Mouse (Mus musculus) limb, embryonic 14.5 days (tissue): ENCODE data around the gene Orai3. TPM values are rescaled to one million over a fixed set of nuclear protein-coding genes. Genes with fewer than 3 reads are reported as not detected.

ENCODE experiments used
- ATAC-seq: fragments of 200-750 bp; cut with Nextera tagmentation; 2 replicates; pipeline ENCODE4 v1.8.0; 2017; ENCODE audit warnings: low read depth, moderate number of reproducible peaks, moderate TSS enrichment; ENCODE audit not compliant: low FRiP score
- DNase-seq: peaks from one replicate; pipeline ENCODE4 v3.0.0-alpha.2; 2015; ENCODE audit warnings: low spot score
- H3K27ac ChIP-seq: fragments of 300-500 bp; sonication (generic); replicated peaks from 2 replicates; pipeline ENCODE4 v1.5.1; 2014; ENCODE audit warnings: low read depth, mild to moderate bottlenecking, low read length, moderate library complexity, mixed read lengths
- H3K27me3 ChIP-seq: fragments of 300-500 bp; sonication (generic); 2 replicates; pipeline ENCODE4 v1.6.1; 2014; ENCODE audit warnings: low read length, mixed read lengths; ENCODE audit not compliant: control insufficient read depth, insufficient read depth
- H3K36me3 ChIP-seq: fragments of 300-500 bp; sonication (generic); 2 replicates; pipeline ENCODE4 v1.6.1; 2014; ENCODE audit warnings: mild to moderate bottlenecking, low read length, moderate library complexity, mixed read lengths; ENCODE audit not compliant: control insufficient read depth, insufficient read depth
- H3K4me1 ChIP-seq: fragments of 300-500 bp; sonication (generic); 2 replicates; pipeline ENCODE4 v1.6.1; 2014; ENCODE audit warnings: antibody characterized with exemption, low read length, mixed read lengths; ENCODE audit not compliant: control insufficient read depth, insufficient read depth
- H3K4me2 ChIP-seq: fragments of 300-500 bp; sonication (generic); replicated peaks from 2 replicates; pipeline ENCODE4 v1.6.1; 2014; ENCODE audit warnings: low read depth, mild to moderate bottlenecking, low read length, moderate library complexity; ENCODE audit not compliant: severe bottlenecking
- H3K4me3 ChIP-seq: fragments of 300-500 bp; sonication (generic); replicated peaks from 2 replicates; pipeline ENCODE4 v1.5.1; 2014; ENCODE audit warnings: low read length
- H3K9ac ChIP-seq: fragments of 300-500 bp; sonication (generic); 2 replicates; pipeline ENCODE4 v1.6.1; 2014; ENCODE audit warnings: mild to moderate bottlenecking, low read depth, low read length, moderate library complexity; ENCODE audit not compliant: severe bottlenecking
- H3K9me3 ChIP-seq: fragments of 300-500 bp; sonication (generic); 2 replicates; pipeline ENCODE4 v1.6.1; 2016; ENCODE audit warnings: low read length; ENCODE audit not compliant: control insufficient read depth
- POLR2A ChIP-seq: fragments of 200-500 bp; IDR thresholded peaks from 2 replicates; pipeline ENCODE4 v1.8.0; 2012; ENCODE audit warnings: inconsistent platforms, mild to moderate bottlenecking, moderate library complexity, borderline replicate concordance; ENCODE audit not compliant: insufficient read depth, insufficient read length; ENCODE audit errors: extremely low read depth
- WGBS: fragments of 180-500 bp; shearing (Covaris S2); extraction: QIAGEN DNeasy Blood & Tissue Kit; methylation state at CpG from one replicate; pipeline ENCODE4 v1.1.7; 2014; 5-methylcytosine and 5-hydroxymethylcytosine counted together
- polyA plus RNA-seq, 2 experiments: library from polyadenylated mRNA; depleted of rRNA in 1 of 2; stranded (reverse) in 1 of 2; unstranded in 1 of 2; fragments of >200 nt; fragmentation: Nextera tagmentation in 1 of 2; extraction: Ambion mirVana in 1 of 2; gene quantifications; 2 replicates each; pipeline versions ENCODE4 v1.2.1 to v1.2.3; 2012 to 2014

Gene Orai3
- polyA plus RNA-seq, 2 experiments = 10.5 to 22.8 TPM

GRCm38 (mm10) chr7:127753158-127753557, 16.5 kb upstream of the Orai3 start:
- Histone ChIP-seq H3K27me3 (no peaks in the 10 kb centered on the region), H3K4me3 (no peak overlapping the region), H3K36me3 (peaks cover 100% of the 10 kb centered on the region), H3K9ac (peak overlapping the region; percentile 12; the same call in 1 of the 2 replicates), H3K9me3 (no peaks in the 10 kb centered on the region), H3K4me1 (no peaks in the 10 kb centered on the region), H3K4me2 (no peak overlapping the region), H3K27ac (no peak overlapping the region)
- DNase-seq = no peak
- TF ChIP-seq POLR2A = no peak
- ATAC-seq = no peak
- WGBS = 66% methylated on average over 5 of the region's 5 CpGs

GRCm38 (mm10) chr7:127753741-127754140, 15.9 kb upstream of the Orai3 start:
- no peaks in the 10 kb centered on the region for H3K27me3 ChIP-seq

GRCm38 (mm10) chr7:127759716-127760115, 9.9 kb upstream of the Orai3 start:
- Histone ChIP-seq H3K9ac (no peak overlapping the region), H3K4me1 (peaks cover 4% of the 10 kb centered on the region; the same call in 1 of the 2 replicates), H3K9me3 (no peaks in the 10 kb centered on the region), H3K4me3 (no peak overlapping the region), H3K27me3 (no peaks in the 10 kb centered on the region), H3K4me2 (no peak overlapping the region), H3K27ac (0 out of 2 replicates have a peak overlapping the region, but pooled peaks have one; percentile 7), H3K36me3 (peaks cover 85% of the 10 kb centered on the region)
- TF ChIP-seq POLR2A = no peak
- WGBS = 31% methylated on average over 6 of the region's 6 CpGs
- no peak for ATAC-seq
- no peak for DNase-seq

More at GRCm38 (mm10) chr7:127753741-127754140, 15.9 kb upstream of the Orai3 start:
- Histone ChIP-seq H3K27ac (no peak overlapping the region), H3K9me3 (no peaks in the 10 kb centered on the region), H3K9ac (no peak overlapping the region), H3K4me1 (no peaks in the 10 kb centered on the region), H3K4me3 (no peak overlapping the region), H3K36me3 (peaks cover 99% of the 10 kb centered on the region), H3K4me2 (no peak overlapping the region)
- 84% methylated on average over 7 of the region's 7 CpGs for WGBS
- no peak for DNase-seq
- no peak for TF ChIP-seq POLR2A
- ATAC-seq = no peak

- 76% methylated on average over 3 of the region's 3 CpGs for WGBS
- Histone ChIP-seq H3K4me1 (peaks cover 4% of the 10 kb centered on the region; the same call in 1 of the 2 replicates), H3K4me3 (no peak overlapping the region), H3K4me2 (no peak overlapping the region), H3K9me3 (no peaks in the 10 kb centered on the region), H3K9ac (no peak overlapping the region), H3K36me3 (peaks cover 85% of the 10 kb centered on the region), H3K27ac (no peak overlapping the region), H3K27me3 (no peaks in the 10 kb centered on the region)
- DNase-seq = no peak
- no peak for TF ChIP-seq POLR2A
- no peak for ATAC-seq
These were observed 9.1 kb upstream of the Orai3 start for GRCm38 (mm10) chr7:127760478-127760877.

GRCm38 (mm10) chr7:127761026-127761425, 8.6 kb upstream of the Orai3 start:
- Histone ChIP-seq H3K36me3 (peaks cover 85% of the 10 kb centered on the region), H3K27me3 (no peaks in the 10 kb centered on the region), H3K4me1 (peaks cover 4% of the 10 kb centered on the region; the same call in 1 of the 2 replicates), H3K4me2 (no peak overlapping the region), H3K9me3 (no peaks in the 10 kb centered on the region), H3K27ac (no peak overlapping the region), H3K4me3 (no peak overlapping the region), H3K9ac (no peak overlapping the region)
- WGBS = 40% methylated on average over 7 of the region's 7 CpGs
- DNase-seq (peak; percentile 79), ATAC-seq (peak; percentile 48; the same call in 1 of the 2 replicates)
- TF ChIP-seq POLR2A = no peak

- Histone ChIP-seq H3K4me1 (peaks cover 7% of the 10 kb centered on the region; the same call in 1 of the 2 replicates), H3K4me2 (no peak overlapping the region), H3K36me3 (peaks cover 85% of the 10 kb centered on the region), H3K4me3 (no peak overlapping the region), H3K9me3 (no peaks in the 10 kb centered on the region), H3K9ac (no peak overlapping the region), H3K27me3 (no peaks in the 10 kb centered on the region), H3K27ac (no peak overlapping the region)
- 87% methylated on average over 4 of the region's 4 CpGs for WGBS
- no peak for TF ChIP-seq POLR2A
- ATAC-seq (no peak), DNase-seq (no peak)
These were observed 6.0 kb upstream of the Orai3 start for GRCm38 (mm10) chr7:127763642-127764041.
